Mouse (Mus musculus) midbrain, embryonic 16.5 days (tissue): ENCODE results near the gene Zfp526. TPM values are rescaled to one million over a fixed set of nuclear protein-coding genes. Genes with fewer than 3 reads are reported as not detected.
A peak's percentile ranks its signal among the peaks of the same experiment; 100 is the strongest.

Experiments used
- ATAC-seq: fragments of 200-750 bp; cut with Nextera tagmentation; 2 replicates; pipeline ENCODE4 v1.8.0; 2017; ENCODE audit warnings: moderate TSS enrichment
- H3K27ac ChIP-seq: fragments of 300-500 bp; sonication (generic); 2 replicates; pipeline ENCODE4 v1.5.1; 2014; ENCODE audit warnings: mild to moderate bottlenecking, low read length, mixed read lengths
- H3K27me3 ChIP-seq: fragments of 300-500 bp; sonication (generic); 2 replicates; pipeline ENCODE4 v1.6.1; 2014; ENCODE audit warnings: low read depth, low read length, mixed read lengths; ENCODE audit not compliant: control insufficient read depth, insufficient read depth
- H3K36me3 ChIP-seq: fragments of 300-500 bp; sonication (generic); 2 replicates; pipeline ENCODE4 v1.6.1; 2014; ENCODE audit warnings: mild to moderate bottlenecking, low read length, moderate library complexity, mixed read lengths; ENCODE audit not compliant: control insufficient read depth, insufficient read depth
- H3K4me1 ChIP-seq: fragments of 300-500 bp; sonication (generic); 2 replicates; pipeline ENCODE4 v1.6.1; 2014; ENCODE audit warnings: mild to moderate bottlenecking, low read length, mixed read lengths; ENCODE audit not compliant: control insufficient read depth, insufficient read depth
- H3K4me2 ChIP-seq: fragments of 300-500 bp; sonication (generic); 2 replicates; pipeline ENCODE4 v1.6.1; 2014; ENCODE audit warnings: mild to moderate bottlenecking, low read length, mixed read lengths
- H3K4me3 ChIP-seq: fragments of 300-500 bp; sonication (generic); 2 replicates; pipeline ENCODE4 v1.5.1; 2014; ENCODE audit warnings: low read depth, mild to moderate bottlenecking, low read length, moderate library complexity, mixed read lengths
- H3K9ac ChIP-seq: fragments of 300-500 bp; sonication (generic); 2 replicates; pipeline ENCODE4 v1.6.1; 2014; ENCODE audit warnings: low read depth, low read length, mixed read lengths
- H3K9me3 ChIP-seq: fragments of 300-500 bp; sonication (generic); replicated peaks from 2 replicates; pipeline ENCODE4 v1.6.1; 2014; ENCODE audit warnings: mild to moderate bottlenecking, low read length, mixed read lengths; ENCODE audit not compliant: control insufficient read depth, poor library complexity, severe bottlenecking
- WGBS: fragments of 180-500 bp; shearing (Covaris S2); extraction: QIAGEN DNeasy Blood & Tissue Kit; methylation state at CpG from one replicate; pipeline ENCODE4 v1.1.7; 2014; 5-methylcytosine and 5-hydroxymethylcytosine counted together
- polyA plus RNA-seq: library from polyadenylated mRNA; unstranded; fragments of >200 nt; fragmentation: Nextera tagmentation; extraction: Ambion mirVana; gene quantifications from 2 replicates; pipeline ENCODE4 v1.2.1, GENCODE M21; 2015

The Zfp526 gene
- polyA plus RNA-seq, 1 experiment from 2014 or later: 1.7 TPM

- Histone ChIP-seq H3K4me2 (peak overlapping the region; percentile 92), H3K4me1 (peaks cover 33% of the 10 kb centered on the region), H3K27me3 (no peaks in the 10 kb centered on the region; the same call in 1 of the 2 replicates), H3K27ac (no peak overlapping the region), H3K9me3 (no peaks in the 10 kb centered on the region), H3K36me3 (no peaks in the 10 kb centered on the region), H3K4me3 (peak overlapping the region; percentile 28), H3K9ac (peak overlapping the region; percentile 49)
- 2% methylated on average over 21 of the region's 21 CpGs for WGBS
- no peak for ATAC-seq
These were observed 39.4 kb upstream of the Zfp526 start for GRCm38 (mm10) chr7:25181814-25182213.

- Histone ChIP-seq H3K27ac (no peak overlapping the region), H3K4me3 (no peak overlapping the region), H3K9ac (no peak overlapping the region), H3K4me1 (peaks cover 22% of the 10 kb centered on the region), H3K4me2 (no peak overlapping the region), H3K9me3 (no peaks in the 10 kb centered on the region), H3K27me3 (no peaks in the 10 kb centered on the region; the same call in 1 of the 2 replicates), H3K36me3 (no peaks in the 10 kb centered on the region)
- 79% methylated on average over 6 of the region's 6 CpGs for WGBS
- no peak for ATAC-seq
These were observed 37.1 kb upstream of the Zfp526 start for GRCm38 (mm10) chr7:25184091-25184490.

- no peaks in the 10 kb centered on the region for H3K4me1 ChIP-seq
- WGBS: 30% methylated on average over 21 of the region's 21 CpGs
- peak overlapping the region; percentile 24 for H3K4me2 ChIP-seq
- H3K27me3 ChIP-seq: no peaks in the 10 kb centered on the region; the same call in 1 of the 2 replicates
- H3K9ac ChIP-seq: no peak overlapping the region
- no peak overlapping the region for H3K27ac ChIP-seq
- peak; percentile 79 for ATAC-seq
- no peaks in the 10 kb centered on the region for H3K36me3 ChIP-seq
- no peak overlapping the region for H3K4me3 ChIP-seq
- no peaks in the 10 kb centered on the region for H3K9me3 ChIP-seq
These were observed 33.3 kb upstream of the Zfp526 start for GRCm38 (mm10) chr7:25187662-25188650.

- no peaks in the 10 kb centered on the region for H3K9me3 ChIP-seq
- no peak for ATAC-seq
- H3K4me3 ChIP-seq: no peak overlapping the region
- no peak overlapping the region for H3K9ac ChIP-seq
- 87% methylated on average over 11 of the region's 11 CpGs for WGBS
- no peaks in the 10 kb centered on the region for H3K36me3 ChIP-seq
- no peaks in the 10 kb centered on the region for H3K4me1 ChIP-seq
- no peak overlapping the region for H3K4me2 ChIP-seq
- no peak overlapping the region for H3K27ac ChIP-seq
- no peaks in the 10 kb centered on the region for H3K27me3 ChIP-seq
These were observed 30.4 kb upstream of the Zfp526 start for GRCm38 (mm10) chr7:25190806-25191205.

GRCm38 (mm10) chr7:25192110-25192509 is 29.1 kb upstream of the Zfp526 start:
- Histone ChIP-seq H3K27ac (0 out of 2 replicates have a peak overlapping the region, but pooled peaks have one; percentile 22), H3K4me2 (no peak overlapping the region), H3K9ac (no peak overlapping the region), H3K4me1 (no peaks in the 10 kb centered on the region), H3K27me3 (no peaks in the 10 kb centered on the region), H3K4me3 (no peak overlapping the region; the same call in 1 of the 2 replicates), H3K36me3 (no peaks in the 10 kb centered on the region), H3K9me3 (no peaks in the 10 kb centered on the region)
- WGBS: 60% methylated on average over 8 of the region's 8 CpGs
- ATAC-seq: peak; percentile 71

GRCm38 (mm10) chr7:25195148-25195547 is 26.1 kb upstream of the Zfp526 start:
- peaks cover 4% of the 10 kb centered on the region; the same call in 1 of the 2 replicates for H3K9me3 ChIP-seq
- 84% methylated on average over 3 of the region's 3 CpGs for WGBS
- ATAC-seq: no peak
- no peak overlapping the region for H3K27ac ChIP-seq
- H3K27me3 ChIP-seq: no peaks in the 10 kb centered on the region
- H3K9ac ChIP-seq: no peak overlapping the region
- H3K36me3 ChIP-seq: peaks cover 6% of the 10 kb centered on the region; the same call in 1 of the 2 replicates
- H3K4me2 ChIP-seq: no peak overlapping the region
- no peak overlapping the region for H3K4me3 ChIP-seq
- no peaks in the 10 kb centered on the region for H3K4me1 ChIP-seq

GRCm38 (mm10) chr7:25196107-25196506 is 25.1 kb upstream of the Zfp526 start:
- Histone ChIP-seq H3K4me3 (no peak overlapping the region), H3K4me1 (no peaks in the 10 kb centered on the region), H3K9me3 (peaks cover 4% of the 10 kb centered on the region; the same call in 1 of the 2 replicates), H3K36me3 (peaks cover 6% of the 10 kb centered on the region; the same call in 1 of the 2 replicates), H3K27me3 (no peaks in the 10 kb centered on the region), H3K4me2 (no peak overlapping the region), H3K27ac (no peak overlapping the region), H3K9ac (no peak overlapping the region)
- WGBS: 87% methylated on average over 9 of the region's 9 CpGs
- ATAC-seq: no peak

GRCm38 (mm10) chr7:25197384-25198018 is 23.7 kb upstream of the Zfp526 start:
- no peak overlapping the region for H3K27ac ChIP-seq
- H3K4me1 ChIP-seq: no peaks in the 10 kb centered on the region
- peaks cover 4% of the 10 kb centered on the region; the same call in 1 of the 2 replicates for H3K9me3 ChIP-seq
- no peak for ATAC-seq
- H3K4me2 ChIP-seq: no peak overlapping the region
- H3K4me3 ChIP-seq: no peak overlapping the region
- H3K9ac ChIP-seq: no peak overlapping the region
- H3K36me3 ChIP-seq: peaks cover 12% of the 10 kb centered on the region
- WGBS: 67% methylated on average over 10 of the region's 10 CpGs
- H3K27me3 ChIP-seq: no peaks in the 10 kb centered on the region
